Mouse (Mus musculus): ENCODE data around the gene Slc38a5. TPM values are rescaled to one million over a fixed set of nuclear protein-coding genes. Genes with fewer than 3 reads are reported as not detected.
A peak's percentile ranks its signal among the peaks of the same experiment; 100 is the strongest.

The Slc38a5 gene
- polyA plus RNA-seq (2016; fragmentation: Nextera tagmentation; extraction: Ambion mirVana) = 3.3 and 3.9 TPM in 2 replicates

DNA sequence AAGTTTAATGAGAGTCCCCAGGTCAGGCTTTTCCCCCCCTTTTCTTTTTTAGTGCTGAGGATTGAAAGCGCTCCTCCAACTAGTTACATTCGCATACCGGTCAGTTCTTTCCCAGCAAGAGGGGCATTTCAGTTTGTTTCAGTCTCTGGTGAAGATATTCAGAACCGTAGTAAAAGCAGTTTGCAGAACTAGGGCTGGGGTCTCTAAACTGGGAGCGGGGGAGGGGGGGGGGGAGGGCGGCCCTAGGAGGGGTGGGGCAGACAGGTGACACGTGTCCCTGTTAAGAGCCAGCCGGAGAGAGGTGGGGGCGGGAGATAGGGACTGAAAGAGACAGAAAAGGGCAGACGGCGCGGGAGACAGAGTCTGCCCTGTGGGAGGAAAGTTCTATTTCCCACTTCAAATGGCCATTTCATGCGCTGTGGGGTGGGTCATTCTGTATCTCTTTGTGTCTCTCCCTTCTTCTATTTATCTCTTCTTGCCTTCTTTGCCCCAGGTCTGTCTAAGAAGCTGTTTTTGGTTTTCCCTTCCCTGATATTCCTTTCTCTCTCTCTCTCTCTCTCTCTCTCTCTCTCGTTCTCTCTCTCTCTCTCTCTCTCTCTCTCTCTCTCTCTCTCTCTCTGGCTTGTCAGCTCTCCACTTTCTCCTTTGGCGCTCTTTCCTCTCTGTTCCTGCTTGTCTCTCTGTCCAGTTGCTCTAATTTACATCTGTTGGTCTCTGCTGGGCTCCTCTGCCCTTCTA, at the start of gene Slc38a5:
TSS of gene Slc38a5 (plus strand) at position 51 of the 738 bp plus-strand sequence.
- no peaks in the 10 kb centered on the region for H3K4me1 ChIP-seq
- no peak for ATAC-seq (ENCODE audit: low FRiP score)
- H3K27me3 ChIP-seq = peaks cover 4% of the 10 kb centered on the region; the same call in 1 of the 2 replicates
- H3K4me3 ChIP-seq (replicated peaks) = 0 out of 2 replicates have a peak within 1 kb of the TSS, but pooled peaks have one; percentile 8
- no peaks in the 10 kb centered on the region for H3K36me3 ChIP-seq (replicated peaks)
- no peak within 1 kb of the TSS for H3K27ac ChIP-seq
- no peaks in the 10 kb centered on the region for H3K9me3 ChIP-seq
- 17% methylated on average over 12 of the region's 15 CpGs for WGBS
- H3K4me2 ChIP-seq = peak within 1 kb of the TSS; percentile 42
- H3K9ac ChIP-seq = no peak within 1 kb of the TSS

DNA sequence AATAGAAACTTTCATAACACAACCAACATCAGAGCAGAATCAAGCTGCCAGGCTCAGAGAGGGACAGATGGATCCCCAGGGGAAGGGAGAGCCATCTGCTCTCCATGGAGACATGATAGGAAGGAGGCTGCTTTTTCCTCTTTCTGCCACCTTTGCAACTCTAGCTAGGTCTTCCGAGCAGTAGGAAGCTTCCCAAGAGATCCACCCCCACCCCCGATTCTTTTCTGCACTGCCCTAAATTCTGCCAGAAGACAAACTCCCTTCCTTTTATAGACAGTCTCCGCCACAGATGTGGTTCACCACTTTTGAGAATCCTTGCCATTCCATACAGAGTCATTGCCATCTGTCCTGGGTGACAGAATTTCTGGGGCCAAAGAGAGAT, 48.6 kb upstream of the Slc38a5 start:
- H3K9me3 ChIP-seq = no peaks in the 10 kb centered on the region
- H3K9ac ChIP-seq = no peak overlapping the region
- ATAC-seq (ENCODE audit: low FRiP score) = no peak
- no peaks in the 10 kb centered on the region for H3K27me3 ChIP-seq
- no peaks in the 10 kb centered on the region for H3K4me1 ChIP-seq
- no peak overlapping the region for H3K4me3 ChIP-seq (replicated peaks)
- H3K27ac ChIP-seq = no peak overlapping the region
- H3K36me3 ChIP-seq (replicated peaks) = no peaks in the 10 kb centered on the region
- H3K4me2 ChIP-seq = no peak overlapping the region
- WGBS = 88% methylated on average over 3 of the region's 3 CpGs

DNA sequence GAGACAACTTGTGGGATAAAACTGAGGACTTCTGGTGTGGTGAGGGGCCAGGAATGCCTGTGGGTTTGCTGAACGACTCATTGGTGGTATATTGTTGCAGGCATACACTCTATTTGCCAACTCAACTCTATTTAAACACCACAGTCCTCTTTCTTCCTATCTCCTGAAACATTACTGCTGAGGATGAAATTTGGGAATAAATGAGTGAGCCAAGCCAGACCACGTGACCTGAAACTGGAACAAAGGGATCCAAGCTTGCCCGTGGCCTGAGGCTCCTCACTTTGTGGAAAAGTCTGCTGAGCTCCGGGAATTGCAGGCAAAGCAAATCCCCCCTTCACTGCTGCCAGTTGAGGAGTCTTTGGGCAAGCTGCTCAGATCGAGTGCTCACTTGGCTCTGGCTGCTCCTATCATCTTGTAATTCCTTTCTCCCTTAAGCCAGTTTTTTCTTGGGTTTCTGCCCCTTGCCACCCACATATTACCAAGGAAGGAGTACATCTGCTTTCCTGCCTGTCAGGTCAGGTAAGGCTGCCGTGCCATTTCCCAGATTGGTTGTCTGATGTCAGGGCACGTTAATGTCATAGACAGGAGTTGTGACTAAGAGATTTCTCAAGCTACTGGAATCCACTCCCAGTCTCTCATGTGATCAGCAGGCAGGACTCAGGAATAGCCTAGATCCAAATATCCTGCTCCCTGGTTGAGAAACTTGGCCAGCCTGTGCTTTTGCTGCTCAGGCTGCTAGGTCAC, 48.1 kb upstream of the Slc38a5 start:
- ATAC-seq (ENCODE audit: low FRiP score) = no peak

DNA sequence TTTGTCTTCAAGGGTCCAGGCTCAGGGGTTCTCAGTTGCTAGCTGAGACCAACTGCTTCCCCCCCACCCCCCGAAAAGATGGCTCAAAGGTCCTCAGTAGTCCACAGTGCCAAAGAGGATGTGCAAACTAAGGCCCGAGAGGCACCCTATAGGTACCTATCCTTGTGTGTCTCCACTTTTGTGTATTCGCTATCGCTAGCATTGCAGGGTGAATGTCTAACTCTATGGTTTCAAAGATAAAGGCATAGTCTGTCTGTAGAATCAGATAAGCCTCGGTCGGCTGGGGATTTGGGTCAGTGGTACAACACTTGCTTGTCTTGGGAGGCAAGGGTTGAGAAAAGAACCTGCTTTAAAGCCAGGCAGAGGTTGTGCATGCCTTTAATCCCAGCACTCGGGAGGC, 47.5 kb upstream of the Slc38a5 start:
- H3K4me3 ChIP-seq (replicated peaks) = no peak overlapping the region
- ATAC-seq (ENCODE audit: low FRiP score) = no peak
- no peak overlapping the region for H3K27ac ChIP-seq
- 90% methylated on average over 7 of the region's 7 CpGs for WGBS
- no peaks in the 10 kb centered on the region for H3K4me1 ChIP-seq
- no peaks in the 10 kb centered on the region for H3K36me3 ChIP-seq (replicated peaks)
- no peaks in the 10 kb centered on the region for H3K27me3 ChIP-seq
- H3K9ac ChIP-seq = no peak overlapping the region
- H3K9me3 ChIP-seq = no peaks in the 10 kb centered on the region
- no peak overlapping the region for H3K4me2 ChIP-seq

More for the DNA sequence above, 48.1 kb upstream of the Slc38a5 start:
- Histone ChIP-seq H3K9me3 (no peaks in the 10 kb centered on the region), H3K27me3 (no peaks in the 10 kb centered on the region), H3K4me2 (no peak overlapping the region), H3K36me3 (replicated peaks) (no peaks in the 10 kb centered on the region), H3K27ac (no peak overlapping the region), H3K4me3 (replicated peaks) (no peak overlapping the region), H3K9ac (no peak overlapping the region), H3K4me1 (no peaks in the 10 kb centered on the region)
- 49% methylated on average over 7 of the region's 7 CpGs for WGBS

DNA sequence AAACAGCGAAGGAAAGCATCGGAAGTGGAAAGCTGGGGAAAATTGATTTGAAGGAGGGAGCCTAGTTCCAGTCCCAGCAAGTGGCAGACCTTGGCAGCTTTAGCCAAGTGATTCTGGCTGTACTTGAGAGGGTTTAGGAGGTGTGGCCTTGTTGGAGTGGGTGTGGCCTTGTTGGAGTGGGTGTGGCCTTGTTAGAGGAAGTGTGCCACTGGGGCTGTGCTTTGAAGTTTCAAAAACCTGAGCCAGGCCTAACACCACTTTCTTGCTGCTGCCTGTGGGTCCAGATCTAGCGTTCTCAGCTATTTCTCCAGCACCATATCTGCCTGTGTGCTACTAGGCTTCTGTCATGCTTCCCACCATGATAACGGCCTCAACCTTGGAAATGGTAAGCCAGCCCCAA, 40.7 kb upstream of the Slc38a5 start:
- Histone ChIP-seq H3K27me3 (no peaks in the 10 kb centered on the region), H3K9me3 (no peaks in the 10 kb centered on the region), H3K4me2 (no peak overlapping the region), H3K4me3 (replicated peaks) (no peak overlapping the region), H3K36me3 (replicated peaks) (no peaks in the 10 kb centered on the region), H3K9ac (no peak overlapping the region), H3K27ac (no peak overlapping the region), H3K4me1 (no peaks in the 10 kb centered on the region)
- 74% methylated on average over 4 of the region's 4 CpGs for WGBS
- ATAC-seq (ENCODE audit: low FRiP score) = no peak

DNA sequence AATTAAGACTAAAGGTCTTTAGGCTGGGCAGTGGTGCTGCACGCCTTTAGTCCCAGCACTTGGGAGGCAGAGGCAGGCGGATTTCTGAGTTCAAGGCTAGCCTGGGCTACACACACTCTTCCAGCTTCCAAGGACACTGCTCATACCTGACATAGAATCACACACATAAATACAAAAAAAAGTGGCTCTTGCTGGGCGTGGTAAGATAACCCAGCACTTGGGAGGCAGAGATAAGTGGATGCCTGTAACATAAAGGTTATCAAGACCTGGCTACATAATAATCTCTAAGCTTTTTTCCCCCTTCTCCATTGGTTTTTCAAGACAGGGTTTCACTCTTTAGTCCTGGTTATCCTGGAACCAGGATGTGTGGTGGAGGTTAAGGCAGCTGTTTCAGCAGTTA, 37.3 kb upstream of the Slc38a5 start:
- ATAC-seq (ENCODE audit: low FRiP score) = no peak
- WGBS = 80% methylated on average over 3 of the region's 3 CpGs
- Histone ChIP-seq H3K4me3 (replicated peaks) (no peak overlapping the region), H3K4me1 (no peaks in the 10 kb centered on the region), H3K27ac (no peak overlapping the region), H3K9ac (no peak overlapping the region), H3K36me3 (replicated peaks) (no peaks in the 10 kb centered on the region), H3K9me3 (no peaks in the 10 kb centered on the region), H3K4me2 (no peak overlapping the region), H3K27me3 (no peaks in the 10 kb centered on the region)

DNA sequence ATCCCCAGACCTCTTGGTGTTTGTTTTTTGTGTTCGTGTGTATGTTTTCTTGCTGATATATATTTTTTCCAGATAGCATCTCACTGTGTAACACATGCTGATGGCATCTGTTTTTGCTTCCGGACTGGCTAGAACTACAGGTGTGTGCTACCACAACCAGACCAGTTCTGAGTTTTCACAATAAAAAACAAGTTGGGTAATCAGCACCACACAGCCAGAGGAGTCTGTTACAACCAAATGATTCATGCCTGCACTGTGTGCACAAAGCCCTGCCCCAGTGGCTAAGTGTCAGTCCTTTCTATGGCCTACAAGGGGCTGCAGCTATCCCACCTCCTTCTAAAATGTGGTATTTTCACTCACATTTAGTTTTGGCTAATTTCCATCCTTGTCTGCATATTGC, 34.2 kb upstream of the Slc38a5 start:
- H3K27ac ChIP-seq = no peak overlapping the region
- H3K4me2 ChIP-seq = no peak overlapping the region
- H3K4me3 ChIP-seq (replicated peaks) = no peak overlapping the region
- no peaks in the 10 kb centered on the region for H3K27me3 ChIP-seq
- no peaks in the 10 kb centered on the region for H3K9me3 ChIP-seq
- no peaks in the 10 kb centered on the region for H3K4me1 ChIP-seq
- no peak for ATAC-seq (ENCODE audit: low FRiP score)
- WGBS = 94% methylated on average over 2 of the region's 2 CpGs
- H3K36me3 ChIP-seq (replicated peaks) = 0 out of 2 replicates have a peak, but pooled peaks cover 4% of the 10 kb centered on the region
- no peak overlapping the region for H3K9ac ChIP-seq

DNA sequence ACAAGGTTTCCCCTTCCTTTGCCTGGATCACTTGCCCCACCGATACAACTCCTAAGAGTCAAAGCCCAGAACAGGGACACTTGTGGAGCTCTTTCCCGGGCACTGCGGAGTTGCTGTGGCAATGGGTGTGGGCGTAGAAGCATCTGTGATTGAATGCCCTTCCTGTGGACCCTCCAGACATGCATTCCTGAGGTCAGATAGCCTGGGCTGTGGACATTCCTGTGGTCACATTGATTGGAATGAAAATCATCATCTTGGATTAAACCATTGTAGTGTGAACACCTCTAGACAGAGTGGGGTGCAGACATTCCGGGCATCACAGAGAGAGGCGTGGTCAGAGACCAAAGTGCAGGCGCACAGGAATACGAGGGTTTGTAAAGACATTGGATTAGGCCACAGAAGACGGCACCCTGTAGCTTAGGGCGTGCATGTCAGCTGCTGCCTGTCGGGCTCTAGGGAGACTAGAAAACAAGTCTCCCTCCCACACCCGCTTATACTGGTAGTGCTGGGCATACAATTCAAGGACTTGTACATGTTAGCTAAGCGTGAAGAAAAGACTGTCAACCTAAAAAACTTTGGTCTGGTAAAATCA, 32.0 kb upstream of the Slc38a5 start:
- no peak for ATAC-seq (ENCODE audit: low FRiP score)
- WGBS = 75% methylated on average over 13 of the region's 13 CpGs
- H3K4me1 ChIP-seq = no peaks in the 10 kb centered on the region

DNA sequence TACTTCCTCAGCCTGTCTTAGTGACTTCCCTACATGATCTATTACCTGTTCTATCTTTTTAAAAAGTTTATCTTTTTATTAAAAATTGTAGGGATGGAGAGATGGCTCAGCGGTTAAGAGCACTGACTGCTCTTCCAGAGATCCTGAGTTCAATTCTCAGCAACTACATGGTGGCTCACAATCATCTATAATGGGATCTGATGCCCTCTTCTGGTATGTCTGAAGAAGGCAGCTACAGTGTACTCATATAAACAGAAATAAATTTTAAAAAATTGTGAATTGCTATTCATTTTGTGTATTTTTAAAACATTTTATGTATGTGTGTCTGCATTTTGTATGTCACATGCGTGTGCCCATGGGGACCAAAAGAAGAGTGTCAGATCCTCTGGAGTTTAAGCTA, 23.3 kb upstream of the Slc38a5 start:
- ATAC-seq (ENCODE audit: low FRiP score) = no peak
- no peaks in the 10 kb centered on the region for H3K9me3 ChIP-seq
- no peak overlapping the region for H3K4me3 ChIP-seq (replicated peaks)
- H3K4me1 ChIP-seq = peaks cover 9% of the 10 kb centered on the region
- no peak overlapping the region for H3K27ac ChIP-seq
- peaks cover 4% of the 10 kb centered on the region; the same call in 1 of the 2 replicates for H3K36me3 ChIP-seq (replicated peaks)
- H3K27me3 ChIP-seq = no peaks in the 10 kb centered on the region
- H3K9ac ChIP-seq = no peak overlapping the region
- no peak overlapping the region for H3K4me2 ChIP-seq
- WGBS = 83% methylated on average over 2 of the region's 2 CpGs

More for the DNA sequence above, 32.0 kb upstream of the Slc38a5 start:
- Histone ChIP-seq H3K27ac (no peak overlapping the region), H3K36me3 (replicated peaks) (peaks cover 4% of the 10 kb centered on the region; the same call in 1 of the 2 replicates), H3K9me3 (no peaks in the 10 kb centered on the region), H3K27me3 (no peaks in the 10 kb centered on the region), H3K4me2 (no peak overlapping the region), H3K4me3 (replicated peaks) (no peak overlapping the region), H3K9ac (no peak overlapping the region)

DNA sequence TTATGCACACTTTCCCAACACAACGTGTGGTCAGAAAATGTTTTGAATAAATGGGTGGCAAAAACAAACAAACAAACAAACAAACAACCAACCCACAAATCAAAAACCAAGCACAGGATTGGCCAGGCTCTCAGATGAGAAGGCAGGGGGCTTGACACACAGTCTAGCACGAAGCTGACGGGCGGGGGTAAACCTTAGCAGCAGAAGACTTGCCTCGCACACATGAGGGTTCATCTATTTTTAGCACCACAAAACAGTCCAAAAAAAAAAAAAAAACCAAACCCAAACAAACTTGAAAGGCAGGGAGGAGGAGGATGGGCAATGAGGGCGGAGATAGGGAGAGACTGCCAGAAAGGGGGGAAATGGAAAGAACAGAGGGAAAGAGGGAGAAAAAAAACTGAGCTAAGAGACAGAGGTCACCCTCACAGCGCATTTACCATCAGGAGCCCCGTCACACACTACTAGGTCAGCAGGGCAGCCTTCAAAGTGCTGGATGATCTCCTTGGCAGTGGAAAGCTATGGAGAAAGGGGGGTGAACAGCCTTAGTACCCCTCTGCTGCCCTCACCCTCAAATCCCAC, 22.3 kb upstream of the Slc38a5 start:
- peaks cover 4% of the 10 kb centered on the region; the same call in 1 of the 2 replicates for H3K36me3 ChIP-seq (replicated peaks)
- no peaks in the 10 kb centered on the region for H3K9me3 ChIP-seq
- no peak overlapping the region for H3K4me2 ChIP-seq
- 87% methylated on average over 8 of the region's 8 CpGs for WGBS
- no peaks in the 10 kb centered on the region for H3K27me3 ChIP-seq
- H3K9ac ChIP-seq = no peak overlapping the region
- no peak overlapping the region for H3K27ac ChIP-seq
- no peak overlapping the region for H3K4me3 ChIP-seq (replicated peaks)
- peaks cover 9% of the 10 kb centered on the region for H3K4me1 ChIP-seq
- no peak for ATAC-seq (ENCODE audit: low FRiP score)

DNA sequence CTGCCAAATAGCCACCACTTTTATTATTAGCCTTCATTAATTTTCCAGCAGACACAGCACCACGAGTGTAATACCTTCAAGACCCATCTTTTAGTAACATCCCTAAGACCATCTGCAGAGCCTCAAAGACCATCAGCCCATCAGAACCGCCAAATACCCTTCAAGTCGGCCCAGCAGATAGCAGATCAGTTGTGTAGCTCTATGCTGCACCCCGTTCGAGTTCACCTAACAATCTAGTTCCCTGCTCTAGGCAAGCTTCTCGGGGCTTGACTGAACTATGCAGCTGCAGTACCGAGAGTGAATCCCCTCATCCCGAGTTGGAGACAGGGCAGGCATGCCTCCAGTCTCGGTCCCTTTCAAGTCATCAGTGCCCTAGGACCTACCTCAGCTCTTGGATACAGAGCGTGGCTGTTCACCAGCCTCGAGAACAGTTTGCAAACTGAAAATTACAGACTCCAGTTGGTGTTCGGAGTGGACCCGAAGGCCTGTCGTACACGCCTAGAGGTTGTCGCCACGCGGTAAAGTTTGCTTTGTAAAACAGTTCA, 19.1 kb upstream of the Slc38a5 start:
- peak overlapping the region; percentile 55 for H3K4me3 ChIP-seq (replicated peaks)
- H3K9me3 ChIP-seq = no peaks in the 10 kb centered on the region
- no peak overlapping the region for H3K27ac ChIP-seq
- WGBS = 13% methylated on average over 18 of the region's 18 CpGs
- H3K9ac ChIP-seq = peak overlapping the region; percentile 65
- H3K27me3 ChIP-seq = no peaks in the 10 kb centered on the region
- H3K4me2 ChIP-seq = peak overlapping the region; percentile 56
- H3K4me1 ChIP-seq = peaks cover 9% of the 10 kb centered on the region
- H3K36me3 ChIP-seq (replicated peaks) = no peaks in the 10 kb centered on the region
- ATAC-seq (ENCODE audit: low FRiP score) = peak; percentile 70; the same call in 1 of the 2 replicates

Data from forebrain, embryonic 12.5 days (tissue).